Mouse (Mus musculus) embryonic stem cell, embryonic (primary cell): ENCODE measurements at regions not wholly inside any gene's neighbourhood (a gene's known extent, or its start where the extent isn't known, plus 50 kb on each side); places are given as distances from the start of the nearest gene placed in this dataset.

Experiments used
- CTCF ChIA-PET, 4 experiments: fragments of 300-600 bp in 2 of 4; fragments of 350-600 bp in 2 of 4; sonication (Branson Sonifier 250); formaldehyde crosslinking; loops; one replicate each; lab custom pipeline; 2022; ENCODE audit warnings: inconsistent platforms in 2 of 4; lab: Charles Lee
- POLR2A ChIA-PET, 4 experiments: fragments of 300-600 bp in 2 of 4; fragments of 350-600 bp in 2 of 4; sonication (Branson Sonifier 250); formaldehyde crosslinking; loops; one replicate each; lab custom pipeline; 2022; ENCODE audit warnings: antibody characterized with exemption in 4 of 4, inconsistent platforms in 1 of 4; lab: Charles Lee

DNA sequence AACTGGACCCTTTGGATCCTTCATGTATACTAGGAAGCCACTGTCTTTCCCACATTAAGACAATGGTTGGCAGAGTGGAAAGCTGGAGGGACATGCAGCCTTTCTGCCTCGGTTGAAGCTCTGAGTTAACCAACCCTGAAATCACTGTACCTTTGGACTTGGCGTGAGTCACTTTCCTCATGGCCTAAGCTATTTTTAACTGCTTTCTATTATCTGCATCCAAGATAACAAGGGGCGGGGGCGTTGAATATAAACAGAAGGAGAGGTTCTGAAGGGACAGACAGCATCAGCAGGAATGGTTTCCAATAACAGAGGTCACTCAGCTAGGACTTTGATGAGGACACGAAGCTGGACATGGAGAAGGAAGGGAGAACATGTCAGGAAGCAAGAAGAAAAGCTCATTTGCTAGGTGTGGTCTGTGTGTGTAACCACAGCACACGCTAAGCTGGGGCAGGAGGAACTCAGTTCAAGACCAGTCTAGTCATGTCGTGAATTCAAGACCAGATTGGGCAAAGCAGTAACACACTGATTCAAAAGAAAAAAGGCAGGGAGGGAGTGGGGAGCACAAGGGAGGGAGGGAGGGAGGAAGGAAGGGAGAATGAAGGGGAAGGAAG lies 64.1 kb upstream of the Armc2 start:
- POLR2A ChIA-PET = interaction anchor here in 2 of 4 experiments (1.0 to 1.5 kb wide), 2 partner anchors 9 to 10 kb away, joined by 5 to 7 read pairs; no protein-coding TSS in a partner anchor
- CTCF ChIA-PET = interaction anchor here in 1 of 4 experiments (0.8 to 1.0 kb wide), 2 partner anchors 9 to 209 kb away, joined by 3 read pairs; no protein-coding TSS in a partner anchor

DNA sequence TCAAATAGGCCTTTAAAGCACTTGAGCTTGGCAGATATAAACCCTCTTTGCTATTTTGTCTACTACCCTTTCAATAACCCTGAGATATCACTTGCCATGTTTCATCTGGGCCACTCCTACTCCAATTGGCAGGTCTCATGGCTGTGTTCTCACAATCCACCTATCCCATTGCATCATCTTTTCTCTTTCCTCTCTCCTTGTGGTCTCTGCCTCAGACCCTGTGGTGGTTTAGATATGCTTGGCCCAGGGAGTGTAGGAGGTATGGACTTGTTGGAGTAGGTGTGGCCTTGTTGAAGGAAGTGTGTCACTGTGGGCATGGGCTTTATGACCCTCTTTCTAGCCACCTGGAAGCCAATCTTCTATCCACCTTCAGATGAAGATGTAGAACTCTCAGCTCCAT lies 61.5 kb upstream of the Armc2 start:
- POLR2A ChIA-PET = interaction anchor here in 1 of 4 experiments (0.5 to 0.7 kb wide), 2 partner anchors 8 to 601 kb away, joined by 3 to 5 read pairs; no protein-coding TSS in a partner anchor
- CTCF ChIA-PET = no interaction called here

DNA sequence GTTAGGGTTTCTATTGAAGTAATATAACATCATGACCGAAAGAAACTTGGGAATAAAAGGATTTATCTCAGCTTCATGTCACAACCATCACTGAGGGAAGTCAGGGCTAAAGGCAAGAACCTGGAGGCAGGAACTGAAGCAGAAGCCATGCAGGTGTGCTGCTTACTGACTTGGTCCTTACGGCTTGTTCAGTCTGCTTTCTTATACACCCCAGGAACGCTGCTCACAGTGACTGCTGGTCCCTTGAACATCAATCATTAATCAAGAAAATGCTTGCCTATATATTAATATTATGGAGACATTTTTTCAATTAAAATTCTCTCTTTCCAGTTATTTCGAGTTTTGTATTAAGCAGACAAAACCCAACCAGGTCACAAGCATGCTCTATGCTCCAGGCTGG lies 58.5 kb upstream of the Armc2 start:
- CTCF ChIA-PET = no interaction called here
- POLR2A ChIA-PET = no interaction called here

DNA sequence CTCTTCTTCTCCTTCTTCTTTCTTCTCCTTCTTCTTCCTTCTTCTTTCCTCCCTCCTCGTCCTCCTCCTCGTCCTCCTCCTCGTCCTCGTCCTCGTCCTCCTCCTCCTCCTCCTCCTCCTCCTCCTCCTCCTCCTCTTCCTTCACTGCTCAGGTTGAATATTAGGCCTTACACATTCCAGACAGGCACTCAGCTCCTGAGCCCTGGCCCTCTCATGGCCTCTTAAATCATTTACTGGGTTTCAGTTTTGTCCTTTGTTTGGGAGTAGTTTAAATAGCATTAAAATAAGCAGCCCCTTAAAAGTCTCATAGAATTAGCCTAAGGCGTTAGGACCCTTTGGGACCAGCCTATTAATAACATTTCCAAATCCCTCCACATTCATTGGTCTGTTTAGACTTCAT lies 57.3 kb upstream of the Armc2 start:
- ChIA-PET POLR2A (no interaction called here), CTCF (no interaction called here)

DNA sequence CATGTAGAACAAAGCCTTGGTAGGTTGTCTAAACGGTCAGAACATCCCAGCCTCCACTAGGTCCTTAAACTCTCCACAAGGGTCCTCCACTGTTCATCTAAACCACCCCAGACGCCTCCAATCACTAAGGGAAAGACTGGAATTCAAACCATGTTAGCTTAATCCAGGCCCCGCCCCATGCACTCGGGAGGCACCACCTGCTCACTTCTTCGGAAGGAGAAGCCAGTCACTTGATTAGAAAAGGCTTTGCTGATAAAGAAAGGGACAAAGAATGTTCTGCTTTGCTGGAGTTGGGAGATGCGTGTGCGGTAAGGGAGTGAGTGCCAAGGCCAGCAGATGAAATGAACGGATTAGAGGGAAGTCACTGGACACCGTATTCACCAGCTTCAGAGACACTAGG lies 54.5 kb upstream of the Armc2 start:
- POLR2A ChIA-PET = interaction anchor here in 3 of 4 experiments (0.6 to 2.2 kb wide), 33 partner anchors 10 to 1193 kb away, joined by 3 to 20 read pairs (median 4); partner anchors contain the start of gene Foxo3 (in 1 of the 3)
- CTCF ChIA-PET = interaction anchor here in 1 of 4 experiments (0.9 to 1.3 kb wide), 3 partner anchors 10 to 225 kb away, joined by 3 to 5 read pairs (median 3); no protein-coding TSS in a partner anchor

DNA sequence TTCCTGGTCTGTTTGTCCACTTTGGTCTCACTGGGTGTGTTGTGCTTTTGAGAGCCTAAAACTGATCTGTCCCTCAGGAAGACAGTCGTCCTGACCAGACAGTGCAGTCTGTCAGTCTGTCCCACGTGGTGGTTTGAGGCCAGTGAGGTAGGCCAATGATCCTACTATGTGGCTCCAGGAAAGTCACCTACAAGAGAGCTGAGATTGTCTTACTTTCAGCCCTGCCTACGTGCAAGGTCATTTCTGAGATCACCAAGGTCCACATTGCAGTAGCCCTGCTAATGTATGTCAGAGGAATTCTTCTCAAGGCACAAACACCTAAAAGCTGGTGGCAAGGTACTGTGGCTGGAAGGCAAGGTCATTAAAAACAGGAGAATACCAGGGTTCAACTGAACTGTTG lies 53.9 kb upstream of the Armc2 start:
- POLR2A ChIA-PET = interaction anchor here in 3 of 4 experiments (0.6 to 2.2 kb wide), 29 partner anchors 10 to 325 kb away, joined by 3 to 20 read pairs (median 4); partner anchors contain the start of gene Foxo3 (in 1 of the 3)
- CTCF ChIA-PET = interaction anchor here in 1 of 4 experiments (0.7 to 1.3 kb wide), 3 partner anchors 20 to 225 kb away, joined by 3 to 5 read pairs (median 3); no protein-coding TSS in a partner anchor

DNA sequence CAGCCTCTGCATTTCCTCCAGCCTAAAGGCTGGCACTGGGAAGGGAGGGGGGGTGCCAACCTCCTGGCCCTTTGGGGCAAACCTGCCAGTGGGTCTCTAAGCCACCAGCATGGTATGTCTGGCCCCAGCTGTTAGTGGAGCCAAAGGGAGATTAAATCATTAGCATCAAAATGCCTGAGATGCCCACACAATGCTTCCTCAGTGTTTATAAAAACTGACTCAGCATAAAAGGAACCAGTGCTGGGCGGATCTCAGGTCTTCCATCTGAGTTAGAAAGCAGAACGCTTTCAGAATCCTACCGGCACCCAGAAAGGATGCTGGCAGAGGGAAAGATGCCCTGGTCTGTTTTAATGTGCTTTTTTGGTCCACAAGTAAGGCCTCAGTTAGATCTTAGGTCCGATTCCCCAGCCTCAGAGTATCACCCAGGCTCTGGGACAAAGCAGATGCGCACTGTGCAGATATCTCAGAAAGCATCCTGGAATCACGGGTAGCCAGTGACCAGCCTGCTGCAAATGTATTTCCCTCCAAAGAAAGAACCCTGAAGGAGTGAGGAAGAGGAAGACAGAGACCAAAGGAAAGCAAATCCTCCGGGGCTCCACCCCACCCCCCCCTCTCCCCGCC lies 53.3 kb upstream of the Armc2 start:
- ChIA-PET POLR2A (interaction anchor here in 3 of 4 experiments (0.6 to 2.2 kb wide), 13 partner anchors 11 to 324 kb away, joined by 3 to 17 read pairs (median 5); partner anchors contain the start of gene Foxo3 (in 1 of the 3)), CTCF (interaction anchor here in 1 of 4 experiments (0.7 to 1.5 kb wide), 2 partner anchors 21 to 221 kb away, joined by 3 to 5 read pairs; no protein-coding TSS in a partner anchor)

DNA sequence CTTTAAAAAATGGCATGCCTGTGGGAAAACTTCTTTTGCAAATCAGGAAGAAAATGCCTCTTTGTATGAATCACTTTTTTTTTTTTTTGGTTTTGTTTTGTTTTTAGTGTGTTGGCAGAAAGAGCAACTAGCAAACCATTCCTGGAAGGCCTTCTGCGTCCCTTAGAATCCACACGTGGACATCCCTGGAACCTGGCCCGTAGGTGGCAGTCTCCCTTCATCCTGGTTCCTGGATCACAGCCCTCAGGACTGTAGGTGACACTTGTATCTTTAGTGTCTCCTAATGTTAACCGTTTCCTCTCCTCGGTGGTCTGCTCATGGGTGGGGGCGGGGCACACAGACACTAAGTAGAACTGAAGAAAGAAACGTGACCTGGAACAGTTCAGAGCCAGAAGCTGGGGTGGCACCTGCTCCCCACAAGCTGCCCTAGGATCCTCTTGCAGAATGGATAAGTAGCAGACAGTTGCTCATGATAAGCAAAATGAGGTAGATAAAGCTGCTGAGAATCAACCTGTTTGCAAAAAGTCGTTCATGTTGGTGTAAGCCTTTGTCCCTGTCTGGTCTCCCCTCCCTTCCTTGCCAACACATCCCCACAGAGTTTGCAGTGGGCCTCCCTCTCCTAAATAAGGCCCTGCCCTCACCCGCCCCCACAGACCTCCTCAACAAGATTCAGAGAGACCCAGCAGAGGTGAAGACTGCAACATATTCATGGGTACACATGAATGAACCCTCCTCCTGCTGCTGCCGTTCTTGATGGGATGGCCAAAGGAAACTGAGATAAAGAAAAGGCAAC lies 52.6 kb upstream of the Armc2 start:
- CTCF ChIA-PET = interaction anchor here (0.5 to 1.5 kb wide), 5 partner anchors 55 to 444 kb away, joined by 3 to 5 read pairs (median 5); no protein-coding TSS in a partner anchor
- POLR2A ChIA-PET = interaction anchor here in 2 of 4 experiments (0.8 to 1.6 kb wide), 2 partner anchors 161 to 220 kb away, joined by 3 to 7 read pairs; no protein-coding TSS in a partner anchor

DNA sequence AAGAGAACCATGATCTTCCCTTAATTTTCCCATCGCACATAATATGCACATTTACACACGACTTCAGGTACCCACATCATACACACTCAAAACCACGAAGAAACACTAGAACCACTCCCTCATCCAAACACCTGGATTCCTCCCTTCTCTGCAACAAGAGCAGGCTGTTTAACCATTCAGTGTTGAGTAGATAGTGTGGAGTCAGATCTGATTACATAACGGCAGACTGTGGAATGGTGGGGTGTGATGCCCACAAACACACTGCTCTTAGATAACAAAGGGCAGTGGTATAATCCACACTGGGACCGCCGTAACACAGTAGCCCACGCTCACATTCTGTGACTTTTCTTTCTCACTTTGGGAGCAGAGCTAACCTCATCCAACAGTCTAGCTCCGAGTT lies 51.5 kb upstream of the Armc2 start:
- POLR2A ChIA-PET = interaction anchor here in 1 of 4 experiments (0.6 kb wide), 1 partner anchor 238 kb away, joined by 3 read pairs; no protein-coding TSS in a partner anchor
- CTCF ChIA-PET = interaction anchor here (0.5 to 1.5 kb wide), 4 partner anchors 56 to 443 kb away, joined by 4 to 5 read pairs (median 5); no protein-coding TSS in a partner anchor

DNA sequence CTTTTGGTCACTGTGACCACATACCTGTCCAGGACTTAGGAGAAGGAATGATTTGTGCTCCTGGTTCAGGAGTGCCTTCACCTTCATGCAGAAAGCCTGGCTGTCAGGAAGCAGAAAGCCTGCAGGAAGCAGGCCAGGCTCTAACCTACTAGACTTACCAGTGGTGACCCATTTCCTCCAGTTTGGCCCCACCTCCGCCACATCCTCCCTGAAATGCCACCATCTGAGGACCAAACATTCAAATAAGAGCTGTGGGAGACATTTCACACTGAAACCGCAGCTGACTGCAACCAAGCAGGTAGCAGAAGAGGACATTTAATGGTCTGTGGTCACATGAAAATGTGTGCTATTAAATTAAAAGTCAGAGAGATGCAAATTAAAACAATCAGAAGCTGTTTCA lies 50.3 kb upstream of the Armc2 start:
- POLR2A ChIA-PET = interaction anchor here in 1 of 4 experiments (0.6 kb wide), 1 partner anchor 395 kb away, joined by 7 read pairs; no protein-coding TSS in a partner anchor
- CTCF ChIA-PET = no interaction called here
